Mouse (Mus musculus): ENCODE data around the gene Gm37240. TPM values are rescaled to one million over a fixed set of nuclear protein-coding genes. Genes with fewer than 3 reads are reported as not detected.
A peak's percentile ranks its signal among the peaks of the same experiment; 100 is the strongest.
"Not testable (repeated sequence)": the region's sequence is repeated elsewhere in the genome, so short reads cannot be mapped to it uniquely, and the experiment has no call there.

The Gm37240 gene
- polyA plus RNA-seq, 1 experiment from 2014 or later = 0.43 TPM

- DNase-seq (ENCODE audit: low spot score) = no peak
- 87% methylated on average over 5 of the region's 5 CpGs for WGBS
- no peak for ATAC-seq (replicated peaks; ENCODE audit: low FRiP score)
- Histone ChIP-seq H3K4me3 (ENCODE audit: low read depth, low read length) (no peak overlapping the region), H3K4me2 (ENCODE audit: low read depth, low read length, severe bottlenecking) (no peak overlapping the region), H3K27ac (ENCODE audit: low read depth, low read length) (no peak overlapping the region), H3K9me3 (ENCODE audit: control insufficient read depth, low read length) (no peaks in the 10 kb centered on the region), H3K4me1 (replicated peaks; ENCODE audit: control insufficient read depth, insufficient read depth, low read length) (no peaks in the 10 kb centered on the region), H3K27me3 (ENCODE audit: control insufficient read depth, insufficient read depth, low read length) (no peaks in the 10 kb centered on the region), H3K36me3 (ENCODE audit: control insufficient read depth, insufficient read depth, low read length) (no peaks in the 10 kb centered on the region), H3K9ac (ENCODE audit: low read length) (no peak overlapping the region)
Observed at GRCm38 (mm10) chr3:85583194-85583593, 304.1 kb downstream of the Gm37240 start.

- no peaks in the 10 kb centered on the region for H3K27me3 ChIP-seq (ENCODE audit: control insufficient read depth, insufficient read depth, low read length)
- H3K27ac ChIP-seq (ENCODE audit: low read depth, low read length) = no peak overlapping the region
- H3K36me3 ChIP-seq (ENCODE audit: control insufficient read depth, insufficient read depth, low read length) = no peaks in the 10 kb centered on the region
- no peaks in the 10 kb centered on the region for H3K9me3 ChIP-seq (ENCODE audit: control insufficient read depth, low read length)
- H3K4me1 ChIP-seq (replicated peaks; ENCODE audit: control insufficient read depth, insufficient read depth, low read length) = no peaks in the 10 kb centered on the region
- H3K4me2 ChIP-seq (ENCODE audit: low read depth, low read length, severe bottlenecking) = no peak overlapping the region
- H3K4me3 ChIP-seq (ENCODE audit: low read depth, low read length) = no peak overlapping the region
- 87% methylated on average over 2 of the region's 2 CpGs for WGBS
- ATAC-seq (replicated peaks; ENCODE audit: low FRiP score) = no peak
- no peak overlapping the region for H3K9ac ChIP-seq (ENCODE audit: low read length)
- DNase-seq (ENCODE audit: low spot score) = no peak
Observed at GRCm38 (mm10) chr3:85582726-85583125, 304.6 kb downstream of the Gm37240 start.

- WGBS = 4% methylated on average over 41 of the region's 41 CpGs
- Histone ChIP-seq H3K4me2 (ENCODE audit: low read depth, low read length, severe bottlenecking) (peak within 1 kb of the TSS; percentile 78), H3K27me3 (ENCODE audit: control insufficient read depth, insufficient read depth, low read length) (no peaks in the 10 kb centered on the region), H3K9me3 (ENCODE audit: control insufficient read depth, low read length) (no peaks in the 10 kb centered on the region), H3K9ac (ENCODE audit: low read length) (peak within 1 kb of the TSS; percentile 72), H3K36me3 (ENCODE audit: control insufficient read depth, insufficient read depth, low read length) (no peaks in the 10 kb centered on the region), H3K27ac (ENCODE audit: low read depth, low read length) (0 out of 2 replicates have a peak within 1 kb of the TSS, but pooled peaks have one; percentile 5), H3K4me3 (ENCODE audit: low read depth, low read length) (peak within 1 kb of the TSS; percentile 61), H3K4me1 (replicated peaks; ENCODE audit: control insufficient read depth, insufficient read depth, low read length) (0 out of 2 replicates have a peak, but pooled peaks cover 1% of the 10 kb centered on the region)
- DNase-seq (ENCODE audit: low spot score) = peak; percentile 97
- ATAC-seq (replicated peaks; ENCODE audit: low FRiP score) = peak; percentile 100
Observed at GRCm38 (mm10) chr3:85573864-85574830, 313.2 kb downstream of the Gm37240 start, which contains the start of gene Gatb. TSS of gene Gatb (plus strand) at chr3:85574119.

GRCm38 (mm10) chr3:85573216-85573863, 314.0 kb downstream of the Gm37240 start:
- Histone ChIP-seq H3K27me3 (ENCODE audit: control insufficient read depth, insufficient read depth, low read length) (no peaks in the 10 kb centered on the region), H3K4me3 (ENCODE audit: low read depth, low read length) (peak overlapping the region; percentile 61), H3K4me1 (replicated peaks; ENCODE audit: control insufficient read depth, insufficient read depth, low read length) (0 out of 2 replicates have a peak, but pooled peaks cover 1% of the 10 kb centered on the region), H3K36me3 (ENCODE audit: control insufficient read depth, insufficient read depth, low read length) (no peaks in the 10 kb centered on the region), H3K27ac (ENCODE audit: low read depth, low read length) (no peak overlapping the region), H3K9me3 (ENCODE audit: control insufficient read depth, low read length) (no peaks in the 10 kb centered on the region), H3K4me2 (ENCODE audit: low read depth, low read length, severe bottlenecking) (peak overlapping the region; percentile 48; the same call in 1 of the 2 replicates), H3K9ac (ENCODE audit: low read length) (peak overlapping the region; percentile 44; the same call in 1 of the 2 replicates)
- 21% methylated on average over 6 of the region's 6 CpGs for WGBS
- ATAC-seq (replicated peaks; ENCODE audit: low FRiP score) (no peak), DNase-seq (ENCODE audit: low spot score) (no peak)

- H3K9me3 ChIP-seq (ENCODE audit: control insufficient read depth, low read length); ATAC-seq (replicated peaks; ENCODE audit: low FRiP score); H3K27ac ChIP-seq (ENCODE audit: low read depth, low read length); H3K4me3 ChIP-seq (ENCODE audit: low read depth, low read length); H3K4me2 ChIP-seq (ENCODE audit: low read depth, low read length, severe bottlenecking); H3K36me3 ChIP-seq (ENCODE audit: control insufficient read depth, insufficient read depth, low read length); DNase-seq (ENCODE audit: low spot score); H3K9ac ChIP-seq (ENCODE audit: low read length); H3K27me3 ChIP-seq (ENCODE audit: control insufficient read depth, insufficient read depth, low read length); H3K4me1 ChIP-seq (replicated peaks; ENCODE audit: control insufficient read depth, insufficient read depth, low read length): not testable (repeated sequence)
- WGBS = 95% methylated on average over 8 of the region's 8 CpGs
Observed at GRCm38 (mm10) chr3:85572502-85572901, 314.8 kb downstream of the Gm37240 start.

- ATAC-seq (replicated peaks; ENCODE audit: low FRiP score) = no peak
- H3K9me3 ChIP-seq (ENCODE audit: control insufficient read depth, low read length) = no peaks in the 10 kb centered on the region
- 0 out of 2 replicates have a peak, but pooled peaks cover 1% of the 10 kb centered on the region for H3K4me1 ChIP-seq (replicated peaks; ENCODE audit: control insufficient read depth, insufficient read depth, low read length)
- H3K27me3 ChIP-seq (ENCODE audit: control insufficient read depth, insufficient read depth, low read length) = no peaks in the 10 kb centered on the region
- no peak overlapping the region for H3K27ac ChIP-seq (ENCODE audit: low read depth, low read length)
- no peaks in the 10 kb centered on the region for H3K36me3 ChIP-seq (ENCODE audit: control insufficient read depth, insufficient read depth, low read length)
- H3K4me2 ChIP-seq (ENCODE audit: low read depth, low read length, severe bottlenecking) = no peak overlapping the region
- no peak overlapping the region for H3K9ac ChIP-seq (ENCODE audit: low read length)
- H3K4me3 ChIP-seq (ENCODE audit: low read depth, low read length) = no peak overlapping the region
- WGBS = 53% methylated on average over 2 of the region's 2 CpGs
- peak; percentile 58 for DNase-seq (ENCODE audit: low spot score)
Observed at GRCm38 (mm10) chr3:85571276-85571675, 316.0 kb downstream of the Gm37240 start.

GRCm38 (mm10) chr3:85564603-85565002, 322.7 kb downstream of the Gm37240 start:
- Histone ChIP-seq H3K27me3 (ENCODE audit: control insufficient read depth, insufficient read depth, low read length) (no peaks in the 10 kb centered on the region), H3K9ac (ENCODE audit: low read length) (no peak overlapping the region), H3K27ac (ENCODE audit: low read depth, low read length) (no peak overlapping the region), H3K4me3 (ENCODE audit: low read depth, low read length) (no peak overlapping the region), H3K4me2 (ENCODE audit: low read depth, low read length, severe bottlenecking) (no peak overlapping the region), H3K9me3 (ENCODE audit: control insufficient read depth, low read length) (no peaks in the 10 kb centered on the region), H3K36me3 (ENCODE audit: control insufficient read depth, insufficient read depth, low read length) (no peaks in the 10 kb centered on the region), H3K4me1 (replicated peaks; ENCODE audit: control insufficient read depth, insufficient read depth, low read length) (no peaks in the 10 kb centered on the region)
- WGBS = 66% methylated on average over 2 of the region's 2 CpGs
- no peak for ATAC-seq (replicated peaks; ENCODE audit: low FRiP score)
- DNase-seq (ENCODE audit: low spot score) = no peak

- H3K4me3 ChIP-seq (ENCODE audit: low read depth, low read length) = no peak overlapping the region
- H3K9me3 ChIP-seq (ENCODE audit: control insufficient read depth, low read length) = no peaks in the 10 kb centered on the region
- H3K36me3 ChIP-seq (ENCODE audit: control insufficient read depth, insufficient read depth, low read length) = no peaks in the 10 kb centered on the region
- 89% methylated on average over 6 of the region's 6 CpGs for WGBS
- H3K4me2 ChIP-seq (ENCODE audit: low read depth, low read length, severe bottlenecking) = no peak overlapping the region
- H3K4me1 ChIP-seq (replicated peaks; ENCODE audit: control insufficient read depth, insufficient read depth, low read length) = no peaks in the 10 kb centered on the region
- ATAC-seq (replicated peaks; ENCODE audit: low FRiP score) (no peak), DNase-seq (ENCODE audit: low spot score) (no peak)
- no peak overlapping the region for H3K27ac ChIP-seq (ENCODE audit: low read depth, low read length)
- H3K27me3 ChIP-seq (ENCODE audit: control insufficient read depth, insufficient read depth, low read length) = no peaks in the 10 kb centered on the region
- H3K9ac ChIP-seq (ENCODE audit: low read length) = no peak overlapping the region
Observed at GRCm38 (mm10) chr3:85553731-85554277, 333.5 kb downstream of the Gm37240 start.

All from forebrain, embryonic 11.5 days (tissue).